Mouse (Mus musculus) spleen, postnatal 4 days (tissue): ENCODE results near the gene Ephb4.

Experiments
- DNase-seq, 2 experiments: peaks; one replicate each; pipeline ENCODE4 v3.0.0; 2022; ENCODE audit warnings: low spot score in 2 of 2

Ephb4 gene

GRCm38 (mm10) chr5:137335066-137335465, 14.8 kb upstream of the Ephb4 start:
- DNase-seq, result no peak

DNA sequence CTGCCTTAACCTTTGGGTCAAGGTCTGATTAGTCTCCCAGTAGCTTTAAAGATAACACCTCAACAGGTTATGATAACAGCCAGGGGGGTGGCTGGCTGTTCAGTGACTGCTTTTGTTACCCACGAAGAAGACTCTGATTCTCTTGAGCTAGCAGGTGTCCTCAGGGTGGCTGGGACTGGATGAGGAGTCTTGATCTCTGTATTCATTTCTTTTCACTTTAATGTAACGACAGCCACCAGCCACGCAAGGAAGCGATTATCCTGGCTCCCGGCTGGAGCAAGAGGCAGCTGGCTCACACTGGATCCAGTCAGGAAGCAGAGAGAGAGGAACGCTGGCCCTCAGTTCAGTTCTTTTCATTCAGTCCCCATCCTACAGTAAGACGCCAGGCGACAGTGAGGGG, 12.7 kb upstream of the Ephb4 start:
- no peak for DNase-seq

GRCm38 (mm10) chr5:137338256-137338655, 11.7 kb upstream of the Ephb4 start:
- DNase-seq, result peak; percentile 85 to 90

GRCm38 (mm10) chr5:137338663-137339289, 11.1 kb upstream of the Ephb4 start:
- DNase-seq, result no peak

DNA sequence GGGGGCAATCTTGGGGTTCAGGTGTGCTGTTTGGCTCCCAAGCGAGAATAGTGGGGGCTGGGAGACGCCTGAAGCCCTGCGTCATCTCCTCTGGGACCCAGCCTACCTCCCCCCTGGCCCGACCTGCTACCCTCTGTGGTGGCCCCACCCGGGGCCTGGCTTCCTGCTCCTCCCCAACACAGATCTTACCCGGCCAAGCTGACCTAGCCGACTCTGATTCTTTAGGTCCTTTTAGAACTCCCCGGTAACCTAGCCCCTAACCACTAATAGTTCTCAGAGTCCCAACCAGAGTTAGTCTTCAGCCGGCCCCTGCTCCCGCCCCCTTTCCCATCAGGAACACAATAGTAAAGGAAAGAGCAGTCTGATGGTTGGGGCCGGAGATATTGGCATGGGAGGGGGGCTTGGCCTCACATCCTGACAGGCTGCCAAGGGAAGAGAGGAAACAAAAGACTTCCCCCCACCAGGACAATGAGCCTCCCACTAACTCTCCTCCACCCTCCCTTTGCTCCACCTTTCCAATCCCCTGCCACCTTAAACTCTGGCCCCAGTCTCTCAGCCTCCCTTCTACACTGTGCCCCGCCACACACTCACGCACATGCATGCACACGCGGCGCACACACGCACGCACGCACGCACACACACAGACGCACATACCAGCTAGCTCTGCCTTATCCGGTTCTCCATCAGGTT, 10.5 kb upstream of the Ephb4 start:
- DNase-seq, result peak in 1 of 2 experiments; percentile 41

DNA sequence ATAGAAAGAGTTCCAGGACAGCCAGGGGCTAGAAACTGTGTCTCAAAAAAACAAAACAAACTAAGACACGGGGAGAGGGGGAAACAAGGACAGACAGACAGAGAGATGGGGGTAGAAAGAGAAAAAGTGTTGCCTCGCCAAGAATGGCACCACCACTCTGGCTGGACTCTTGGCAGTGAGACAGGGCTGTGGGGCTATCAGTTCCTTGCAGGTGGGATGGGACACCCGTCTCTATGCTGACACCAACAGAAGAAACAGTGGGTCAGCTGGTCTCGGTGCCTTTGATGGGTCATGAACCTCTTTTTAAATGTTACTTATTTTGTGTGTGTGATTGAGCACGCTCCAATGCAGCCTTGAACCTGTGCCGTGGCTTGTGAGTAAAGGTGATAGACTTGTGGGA, 9.7 kb upstream of the Ephb4 start:
- DNase-seq, result peak in 1 of 2 experiments; percentile 39

DNA sequence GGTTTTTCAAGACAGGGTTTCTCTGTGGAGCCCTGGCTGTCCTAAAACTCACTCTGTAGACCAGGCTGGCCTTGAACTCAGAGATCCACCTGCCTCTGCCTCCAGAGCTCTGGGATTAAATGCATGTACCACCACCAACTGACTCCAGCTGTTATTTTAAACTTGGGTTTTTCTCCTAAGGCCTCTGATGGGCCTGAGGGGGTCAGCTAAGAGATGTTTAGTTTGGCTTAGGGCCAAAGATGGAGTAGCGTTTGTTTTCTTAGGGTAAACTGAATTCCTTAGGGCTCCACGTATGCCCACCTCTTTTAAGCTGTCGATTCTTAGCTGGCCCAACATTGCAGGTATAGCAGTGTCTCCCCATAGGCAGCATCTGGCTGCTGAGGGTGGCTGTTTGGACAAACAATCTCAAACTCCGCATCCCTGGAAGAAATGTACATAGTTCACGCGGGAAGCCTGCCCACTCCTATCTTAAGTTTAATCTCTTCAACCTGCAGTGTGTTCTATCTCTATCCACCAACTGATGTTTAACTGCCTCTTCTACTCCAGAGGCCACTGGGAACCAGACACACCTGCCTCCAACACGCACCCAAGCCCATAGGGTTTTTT, 7.4 kb upstream of the Ephb4 start:
- no peak for DNase-seq

GRCm38 (mm10) chr5:137343412-137343811, 6.5 kb upstream of the Ephb4 start:
- DNase-seq, result peak in 1 of 2 experiments; percentile 55

DNA sequence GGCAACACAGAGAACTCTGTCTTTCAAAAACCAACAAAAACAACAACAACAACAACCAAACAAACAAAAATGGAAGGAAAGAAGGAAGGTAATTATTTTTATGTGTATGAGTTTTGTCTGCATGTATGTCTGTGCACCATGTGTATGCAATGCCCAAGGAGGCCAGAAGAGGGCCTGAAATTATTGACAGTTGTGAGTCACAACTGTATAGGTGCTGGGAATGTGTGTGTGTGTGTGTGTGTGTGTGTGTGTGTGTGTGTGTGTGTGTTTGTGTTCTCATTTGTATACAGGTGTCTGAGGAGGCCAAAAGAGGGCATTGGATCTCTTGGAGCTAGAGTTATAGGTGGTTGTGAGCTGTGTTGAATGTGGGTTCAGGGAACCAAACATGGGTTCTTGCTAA, 6.0 kb upstream of the Ephb4 start:
- DNase-seq, result peak in 1 of 2 experiments; percentile 55

GRCm38 (mm10) chr5:137345821-137346220, 4.1 kb upstream of the Ephb4 start:
- DNase-seq, result no peak

- DNase-seq, result no peak
Observed at GRCm38 (mm10) chr5:137346388-137346787, 3.5 kb upstream of the Ephb4 start.

DNA sequence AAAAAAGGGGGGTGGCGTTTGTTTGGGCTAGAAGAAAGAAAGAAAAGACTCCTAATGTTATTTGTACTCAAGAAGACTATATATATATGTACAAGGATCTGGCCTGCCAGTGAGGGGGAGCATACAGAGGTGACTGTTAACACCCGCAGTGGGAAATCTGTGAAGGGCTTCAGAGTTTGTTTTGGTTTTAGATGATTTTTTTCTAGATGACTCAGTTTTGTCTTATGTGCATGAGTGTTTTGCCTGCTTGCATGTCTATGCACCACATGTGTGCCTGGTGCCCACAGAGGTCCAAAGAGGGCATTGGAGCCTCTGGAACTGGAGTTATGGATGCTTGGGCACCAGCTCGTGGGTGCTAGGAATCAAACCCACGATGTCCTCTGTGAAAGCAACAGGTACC, 2.9 kb upstream of the Ephb4 start:
- DNase-seq, result no peak

GRCm38 (mm10) chr5:137347856-137348255, 2.1 kb upstream of the Ephb4 start:
- DNase-seq, result no peak

GRCm38 (mm10) chr5:137348482-137349383, 1.2 kb upstream of the Ephb4 start:
- DNase-seq, result peak in 1 of 2 experiments; percentile 31

GRCm38 (mm10) chr5:137350205-137351057, 522 bp downstream of the Ephb4 start:
- DNase-seq, result no peak

GRCm38 (mm10) chr5:137351058-137351380, 1.1 kb downstream of the Ephb4 start:
- no peak for DNase-seq

GRCm38 (mm10) chr5:137351394-137351793, 1.5 kb downstream of the Ephb4 start:
- DNase-seq, result peak in 1 of 2 experiments; percentile 52

DNA sequence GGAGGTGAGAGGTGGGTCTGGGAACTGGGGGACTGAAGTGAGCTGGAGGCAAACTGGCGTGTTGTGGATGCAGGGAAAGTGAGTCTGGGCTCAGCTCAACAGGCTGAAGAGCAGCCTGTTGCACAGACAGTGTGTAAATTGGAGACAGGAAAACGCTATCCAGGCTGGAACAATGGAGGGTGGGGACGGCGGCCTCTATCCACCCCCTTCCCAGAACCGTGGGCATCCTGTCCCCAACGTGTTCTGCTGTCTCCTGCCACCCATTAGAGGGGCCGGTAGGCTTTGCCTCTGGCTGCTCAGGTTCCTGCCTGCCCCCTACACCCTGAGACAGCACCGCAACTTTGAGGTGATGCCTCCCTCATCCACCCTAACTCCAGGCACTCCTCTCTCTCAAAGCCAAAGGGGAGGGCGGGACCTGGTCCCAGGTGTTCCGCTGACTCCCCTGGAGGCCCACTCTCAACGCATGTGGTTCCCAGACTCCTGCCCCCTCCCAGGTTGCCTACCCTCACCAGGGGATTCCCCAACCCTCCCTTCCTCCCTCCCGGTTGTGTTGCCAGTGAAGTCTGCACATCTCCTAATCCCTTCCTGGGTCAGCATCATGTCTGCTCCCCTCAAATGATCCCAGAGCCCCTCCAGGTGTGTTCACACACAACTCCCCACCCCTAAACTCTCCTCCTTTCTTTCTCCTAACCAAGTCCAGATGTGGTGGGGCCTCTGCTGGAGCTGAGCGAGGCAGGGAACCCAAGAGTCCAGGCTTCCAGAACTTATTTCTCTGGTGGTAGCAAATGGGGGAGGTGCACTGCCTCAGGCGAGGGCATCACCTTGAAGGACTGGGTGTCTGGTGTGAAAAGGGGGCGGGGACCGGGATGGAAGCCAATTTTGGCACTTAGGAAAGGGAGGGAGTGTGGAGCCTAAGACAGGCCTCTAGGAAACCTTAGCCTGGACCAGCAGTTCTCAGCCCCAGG, 2.4 kb downstream of the Ephb4 start:
- no peak for DNase-seq

DNA sequence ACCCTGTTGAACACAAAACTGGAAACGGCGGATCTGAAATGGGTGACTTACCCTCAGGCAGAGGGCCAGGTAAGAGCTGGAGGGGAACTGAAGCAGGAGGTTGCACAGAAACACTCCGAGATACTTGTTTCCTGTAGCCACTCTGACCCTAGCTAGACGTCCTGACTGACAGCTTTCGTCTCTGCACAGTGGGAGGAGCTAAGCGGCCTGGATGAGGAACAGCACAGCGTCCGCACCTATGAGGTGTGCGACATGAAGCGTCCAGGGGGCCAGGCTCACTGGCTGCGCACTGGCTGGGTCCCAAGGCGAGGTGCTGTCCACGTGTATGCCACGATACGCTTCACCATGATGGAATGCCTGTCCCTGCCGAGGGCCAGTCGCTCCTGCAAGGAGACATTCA, 4.2 kb downstream of the Ephb4 start:
- no peak for DNase-seq

- DNase-seq, result no peak
Observed at GRCm38 (mm10) chr5:137358382-137358781, 8.5 kb downstream of the Ephb4 start.
